Comparison of ENCODE assay signal across 28 mouse cellular contexts in genomic region chr10:119951460-119951859, GRCm38 (mm10).
A peak's percentile ranks its signal among the peaks of the same experiment; 100 is the strongest.
DNase-seq lines count a peak whose midpoint lies in the region; ATAC-seq lines count a peak whose summit lies in the region.
"Had no signal": no experiment of that assay in that cellular context is flagged by ENCODE, and none has a peak within 500 bp of the region (broad histone marks: within the 10 kb centered on the region; RNA-seq: fewer than 3 reads in every experiment).

No protein-coding gene starts in this region.

- 74% methylated on average over 6 of the region's 6 CpGs for WGBS in kidney, embryonic 15.5 days

- no peak overlapping the region for H3K27ac ChIP-seq in kidney, embryonic 15.5 days
- H3K27ac ChIP-seq: embryonic facial prominence, embryonic 10.5 days; embryonic facial prominence, embryonic 13.5 days; forebrain, embryonic 12.5 days; forebrain, embryonic 15.5 days; gastrocnemius, adult 2 months; hindbrain, embryonic 12.5 days; hindbrain, embryonic 15.5 days had no signal

- H3K4me3 ChIP-seq in kidney, embryonic 15.5 days (replicated peaks), result no peak overlapping the region
- H3K4me3 ChIP-seq: embryonic facial prominence, embryonic 10.5 days; embryonic facial prominence, embryonic 13.5 days; erythroblast, embryonic 14.5 days; forebrain, embryonic 12.5 days; forebrain, embryonic 15.5 days; gastrocnemius, adult 2 months; hindbrain, embryonic 12.5 days; hindbrain, embryonic 15.5 days had no signal

- H3K9me3 ChIP-seq in kidney, embryonic 15.5 days (replicated peaks), result no peaks in the 10 kb centered on the region
- H3K9me3 ChIP-seq: embryonic facial prominence, embryonic 10.5 days; embryonic facial prominence, embryonic 13.5 days; forebrain, embryonic 12.5 days; forebrain, embryonic 15.5 days; hindbrain, embryonic 12.5 days; hindbrain, embryonic 15.5 days had no signal

- peak; percentile 9 to 10 for DNase-seq in cerebellum, postnatal 14 days
- DNase-seq in kidney, adult 9 months, result peak; percentile 10
- DNase-seq in kidney, postnatal 25 days, result peak; percentile 29 to 52
- DNase-seq in kidney, adult 18-20 months, result no peak
- DNase-seq in right cerebral cortex, postnatal 14 days, result peak; percentile 24
- no peak for DNase-seq in right cerebral cortex, adult 2 months (ENCODE audit: low spot score in 2 of 2)
- DNase-seq: adrenal gland, postnatal 10 days; adrenal gland, postnatal 36 days; B cell, adult 2 months; cerebellum, adult 11-12 months; cerebellum, adult 8-10 months; cerebellum, postnatal 36 days; embryo, embryonic 11 days; gastrocnemius, adult 2 months; gastrocnemius, postnatal 14 days had no signal

- no peak for ATAC-seq in cerebellum, adult (ENCODE audit: insufficient number of reproducible peaks, low FRiP score, low TSS enrichment)
- ATAC-seq in kidney, embryonic 15.5 days (replicated peaks; ENCODE audit: low FRiP score), result no peak
- ATAC-seq: forebrain, embryonic 15.5 days; Patski had no signal

- no peaks in the 10 kb centered on the region for H3K36me3 ChIP-seq in kidney, embryonic 15.5 days
- H3K36me3 ChIP-seq: embryonic facial prominence, embryonic 10.5 days; embryonic facial prominence, embryonic 13.5 days; forebrain, embryonic 12.5 days; forebrain, embryonic 15.5 days; G1E; hindbrain, embryonic 12.5 days; hindbrain, embryonic 15.5 days had no signal

- H3K4me2 ChIP-seq in kidney, embryonic 15.5 days, result no peak overlapping the region
- H3K4me2 ChIP-seq: embryonic facial prominence, embryonic 13.5 days; forebrain, embryonic 12.5 days; forebrain, embryonic 15.5 days; heart, embryonic 11.5 days; hindbrain, embryonic 12.5 days; hindbrain, embryonic 15.5 days had no signal

- no peaks in the 10 kb centered on the region for H3K4me1 ChIP-seq in kidney, embryonic 15.5 days
- H3K4me1 ChIP-seq: embryonic facial prominence, embryonic 10.5 days; hindbrain, embryonic 12.5 days; hindbrain, embryonic 15.5 days had no signal

- no peak overlapping the region for H3K9ac ChIP-seq in kidney, embryonic 15.5 days
- H3K9ac ChIP-seq: embryonic facial prominence, embryonic 13.5 days; forebrain, embryonic 12.5 days; forebrain, embryonic 15.5 days; hindbrain, embryonic 12.5 days; hindbrain, embryonic 15.5 days had no signal

- H3K27me3 ChIP-seq in kidney, embryonic 15.5 days, result no peaks in the 10 kb centered on the region
- H3K27me3 ChIP-seq: CH12.LX; embryonic facial prominence, embryonic 13.5 days; forebrain, embryonic 12.5 days; forebrain, embryonic 15.5 days; hindbrain, embryonic 12.5 days; hindbrain, embryonic 15.5 days; Patski had no signal

Comparison
In these comparisons a context has a peak if more than half of its experiments do, and no peak if none do; other contexts are left out.
1. DNase-seq: peak in cerebellum, postnatal 14 days (2 of 2), kidney, adult 9 months (single experiment), kidney, postnatal 25 days (2 of 2) and right cerebral cortex, postnatal 14 days (single experiment); none in kidney, adult 18-20 months (single experiment) and right cerebral cortex, adult 2 months (0 of 2).